Mouse (Mus musculus) heart, adult 18-20 months (tissue): ENCODE results near the gene Pigm. TPM values are rescaled to one million over a fixed set of nuclear protein-coding genes. Genes with fewer than 3 reads are reported as not detected.

Experiments
- DNase-seq, 2 experiments: peaks; one replicate each; pipeline ENCODE4 v3.0.0; 2021 to 2022; ENCODE audit warnings: mixed read lengths in 1 of 2
- total RNA-seq, 2 experiments: library from RNA; stranded (reverse); gene quantifications; 2 replicates each; pipeline ENCODE4 v1.2.3; 2021

Pigm gene
- total RNA-seq, 2 experiments from 2014 or later = 3.2 to 4.2 TPM

- DNase-seq = no peak
Observed at GRCm38 (mm10) chr1:172413491-172414230, 37.3 kb downstream of the Pigm start.

- DNase-seq = no peak
Observed at GRCm38 (mm10) chr1:172414231-172414585, 37.9 kb downstream of the Pigm start.

GRCm38 (mm10) chr1:172415061-172415460, 38.7 kb downstream of the Pigm start:
- DNase-seq = no peak

- no peak for DNase-seq
Observed at GRCm38 (mm10) chr1:172418173-172418572, 41.8 kb downstream of the Pigm start.

- DNase-seq = no peak
Observed at GRCm38 (mm10) chr1:172418642-172419041, 42.3 kb downstream of the Pigm start.

- DNase-seq = no peak
Observed at GRCm38 (mm10) chr1:172420181-172420580, 43.8 kb downstream of the Pigm start.

- peak in 1 of 2 experiments; percentile 16 for DNase-seq
Observed at GRCm38 (mm10) chr1:172423393-172423792, 47.0 kb downstream of the Pigm start.

- no peak for DNase-seq
Observed at GRCm38 (mm10) chr1:172426419-172426818, 50.1 kb downstream of the Pigm start.

GRCm38 (mm10) chr1:172427841-172428240, 51.5 kb downstream of the Pigm start:
- DNase-seq = no peak

GRCm38 (mm10) chr1:172428614-172429013, 52.3 kb downstream of the Pigm start:
- no peak for DNase-seq

- DNase-seq = no peak
Observed at GRCm38 (mm10) chr1:172430731-172431220, 54.4 kb downstream of the Pigm start.

- DNase-seq = peak; percentile 67 to 78
Observed at GRCm38 (mm10) chr1:172431836-172432586, 55.7 kb downstream of the Pigm start.

GRCm38 (mm10) chr1:172432587-172432955, 56.2 kb downstream of the Pigm start:
- peak in 1 of 2 experiments; percentile 23 for DNase-seq

- no peak for DNase-seq
Observed at GRCm38 (mm10) chr1:172433012-172433850, 56.9 kb downstream of the Pigm start.

Other genes starting within 250 kb of the Pigm start
- gene Pex19, start 249.8 kb upstream of the Pigm start, total RNA-seq = 100 to 1,000 TPM; 116 to 143 TPM
- 100 to 1,000 TPM; 110 to 119 TPM for gene Dcaf8, start 228.5 kb upstream of the Pigm start, total RNA-seq
- gene Pea15a, start 169.7 kb upstream of the Pigm start, total RNA-seq = 10 to 100 TPM; 57.4 to 69.9 TPM
- 1 to 10 TPM; 2.2 to 2.7 TPM for gene Casq1, start 156.7 kb upstream of the Pigm start, total RNA-seq
- gene Atp1a4, start 118.1 kb upstream of the Pigm start, total RNA-seq = not detected
- gene Igsf8, start 114.9 kb upstream of the Pigm start, total RNA-seq = 10 to 100 TPM in 1 of 2 experiments, 1 to 10 TPM in 1; 9.8 to 10.1 TPM
- 100 to 1,000 TPM; 496 to 511 TPM for gene Atp1a2, start 78.5 kb upstream of the Pigm start, total RNA-seq
- not detected for gene Kcnj9, start 47.2 kb upstream of the Pigm start, total RNA-seq
- gene Kcnj10, start 35.3 kb upstream of the Pigm start, total RNA-seq = under 1 TPM; 0.17 to 0.18 TPM
- 1 to 10 TPM; 1.2 to 2.2 TPM for gene Slamf9, start 98.8 kb downstream of the Pigm start, total RNA-seq
- gene Igsf9, start 105.2 kb downstream of the Pigm start, total RNA-seq = under 1 TPM; 0.28 to 0.45 TPM
- 10 to 100 TPM; 56.8 to 58.8 TPM for gene Tagln2, start 123.5 kb downstream of the Pigm start, total RNA-seq
- 1 to 10 TPM in 1 of 2 experiments, not detected in 1; 1.2 TPM for gene Cfap45, start 144.3 kb downstream of the Pigm start, total RNA-seq
- gene Vsig8, start 179.4 kb downstream of the Pigm start, total RNA-seq = not detected
- under 1 TPM; 0.37 to 0.39 TPM for gene Slamf8, start 214.0 kb downstream of the Pigm start, total RNA-seq
- not detected for gene Fcrl6, start 226.0 kb downstream of the Pigm start, total RNA-seq